Mouse (Mus musculus): ENCODE measurements around the gene Plaa. TPM values are rescaled to one million over a fixed set of nuclear protein-coding genes. Genes with fewer than 3 reads are reported as not detected.

Plaa gene
- polyA plus RNA-seq, 1 experiment from 2014 or later: 58.2 TPM

DNA sequence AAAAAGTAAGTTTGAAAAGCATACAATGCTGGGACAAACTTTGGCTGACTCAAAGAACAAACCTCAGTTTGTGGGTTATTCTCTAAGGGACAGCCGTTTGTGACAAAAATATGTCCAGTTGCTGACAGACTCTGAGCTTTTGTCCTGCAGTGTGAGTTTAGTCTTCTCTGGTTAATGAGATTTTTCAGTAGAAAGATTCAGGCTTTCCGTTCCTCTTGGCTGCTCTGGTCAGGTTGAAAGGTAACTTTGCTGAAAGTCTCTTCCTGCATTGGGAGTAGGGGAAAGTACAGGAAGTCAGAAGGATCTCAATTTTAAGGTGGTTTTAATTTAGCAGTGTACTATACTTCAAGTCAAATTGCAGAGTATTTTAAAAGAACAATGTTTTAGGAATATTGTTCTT is 2.5 kb upstream of the Plaa start:
- H3K27ac ChIP-seq (replicated peaks; ENCODE audit: low read depth, low read length): no peak overlapping the region
- 90% methylated on average over 2 of the region's 2 CpGs for WGBS
- H3K36me3 ChIP-seq (ENCODE audit: control insufficient read depth, insufficient read depth, low read length): no peaks in the 10 kb centered on the region
- no peak overlapping the region for H3K4me3 ChIP-seq (ENCODE audit: low read depth, low read length)
- H3K4me1 ChIP-seq (ENCODE audit: control insufficient read depth, insufficient read depth, low read length): peaks cover 12% of the 10 kb centered on the region; the same call in 1 of the 2 replicates
- ATAC-seq (ENCODE audit: low read depth) (no peak), DNase-seq (ENCODE audit: low spot score) (no peak)
- H3K4me2 ChIP-seq (ENCODE audit: low read depth, low read length): no peak overlapping the region
- H3K9ac ChIP-seq (ENCODE audit: low read depth, low read length): no peak overlapping the region
- no peaks in the 10 kb centered on the region for H3K27me3 ChIP-seq (replicated peaks; ENCODE audit: control insufficient read depth, insufficient read depth, low read length)
- H3K9me3 ChIP-seq (ENCODE audit: control insufficient read depth, low read length): no peaks in the 10 kb centered on the region

DNA sequence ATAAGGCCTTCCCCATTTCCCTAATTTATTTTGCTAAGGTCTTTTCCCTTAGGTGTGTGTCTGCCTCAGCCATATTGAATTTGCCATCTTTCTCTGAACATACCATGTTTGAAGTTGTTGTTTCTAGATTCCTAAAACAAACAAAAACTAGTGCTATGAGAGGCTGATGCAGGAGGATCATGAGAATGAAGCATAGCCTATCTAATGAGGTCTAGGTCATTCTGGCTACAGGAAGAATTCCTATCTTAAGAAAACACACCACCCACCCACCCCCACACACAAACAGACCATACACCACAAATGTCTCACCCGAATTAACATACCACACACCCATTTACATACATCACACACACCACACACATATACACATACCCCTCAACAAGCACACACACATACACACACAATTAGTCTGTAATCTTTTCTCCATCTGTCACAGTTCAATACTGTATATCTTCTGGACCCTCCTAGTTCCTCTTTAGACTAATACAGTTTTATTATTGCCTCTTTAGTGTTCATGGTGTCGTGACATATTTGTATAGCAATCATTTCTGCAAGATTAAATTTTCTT is 1.5 kb upstream of the Plaa start:
- H3K27ac ChIP-seq (replicated peaks; ENCODE audit: low read depth, low read length): no peak overlapping the region
- H3K36me3 ChIP-seq (ENCODE audit: control insufficient read depth, insufficient read depth, low read length): no peaks in the 10 kb centered on the region
- no peak overlapping the region for H3K4me3 ChIP-seq (ENCODE audit: low read depth, low read length)
- no peaks in the 10 kb centered on the region for H3K9me3 ChIP-seq (ENCODE audit: control insufficient read depth, low read length)
- no peaks in the 10 kb centered on the region for H3K27me3 ChIP-seq (replicated peaks; ENCODE audit: control insufficient read depth, insufficient read depth, low read length)
- 90% methylated on average over 2 of the region's 2 CpGs for WGBS
- H3K4me1 ChIP-seq (ENCODE audit: control insufficient read depth, insufficient read depth, low read length): peaks cover 12% of the 10 kb centered on the region; the same call in 1 of the 2 replicates
- ATAC-seq (ENCODE audit: low read depth) (no peak), DNase-seq (ENCODE audit: low spot score) (no peak)
- no peak overlapping the region for H3K9ac ChIP-seq (ENCODE audit: low read depth, low read length)
- no peak overlapping the region for H3K4me2 ChIP-seq (ENCODE audit: low read depth, low read length)

DNA sequence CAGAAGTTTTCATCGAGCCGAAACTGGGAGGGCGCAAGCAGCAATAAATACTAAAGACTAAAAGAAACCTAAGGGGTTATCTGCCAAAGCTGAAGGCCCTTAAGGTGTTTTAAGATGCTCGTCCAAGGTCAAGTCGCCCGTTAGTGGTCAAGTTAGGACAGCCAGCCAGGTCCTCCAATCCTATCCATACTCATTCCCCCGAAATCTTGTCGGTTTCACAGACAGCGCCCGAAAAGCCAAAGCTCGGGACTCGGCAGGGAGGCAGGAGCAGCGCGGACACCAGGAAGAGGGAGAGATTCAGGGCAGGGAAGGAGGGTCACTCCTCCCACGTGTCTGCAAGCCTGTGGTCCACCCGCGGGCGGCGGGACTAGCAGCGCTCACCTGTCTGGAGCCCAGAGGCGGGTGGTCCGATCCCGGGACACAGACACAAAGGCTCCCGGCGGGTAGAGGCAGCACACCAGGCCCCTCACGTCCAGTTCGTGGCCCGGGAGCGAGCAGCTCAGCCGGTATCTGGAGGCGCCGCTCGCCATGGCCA is 481 bp downstream of the Plaa start:
- Histone ChIP-seq H3K27me3 (replicated peaks; ENCODE audit: control insufficient read depth, insufficient read depth, low read length) (no peaks in the 10 kb centered on the region), H3K9ac (ENCODE audit: low read depth, low read length) (peak overlapping the region; percentile 95), H3K4me1 (ENCODE audit: control insufficient read depth, insufficient read depth, low read length) (peaks cover 12% of the 10 kb centered on the region; the same call in 1 of the 2 replicates), H3K4me3 (ENCODE audit: low read depth, low read length) (peak overlapping the region; percentile 88), H3K36me3 (ENCODE audit: control insufficient read depth, insufficient read depth, low read length) (no peaks in the 10 kb centered on the region), H3K4me2 (ENCODE audit: low read depth, low read length) (peak overlapping the region; percentile 76), H3K9me3 (ENCODE audit: control insufficient read depth, low read length) (no peaks in the 10 kb centered on the region), H3K27ac (replicated peaks; ENCODE audit: low read depth, low read length) (peak overlapping the region; percentile 93)
- ATAC-seq (ENCODE audit: low read depth): no peak
- under 1% methylated on average over 19 of the region's 33 CpGs for WGBS
- DNase-seq (ENCODE audit: low spot score): peak; percentile 26

DNA sequence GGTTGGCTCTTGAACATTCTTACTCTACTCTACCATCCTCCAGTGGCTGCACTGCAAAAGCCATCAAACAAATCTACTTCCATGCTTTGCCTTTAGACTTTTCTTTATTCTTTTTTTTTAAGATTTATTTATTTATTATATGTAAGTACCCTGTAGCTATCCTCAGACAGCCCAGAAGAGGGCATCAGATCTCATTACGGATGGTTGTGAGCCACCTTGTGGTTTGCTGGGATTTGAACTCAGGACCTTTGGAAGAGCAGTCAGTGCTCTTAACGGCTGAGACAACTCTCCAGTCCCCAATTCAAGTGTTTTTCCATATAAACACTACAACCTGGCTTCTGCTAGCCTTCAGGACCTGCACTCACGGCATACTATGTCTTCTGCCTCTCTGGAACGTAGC is 1.6 kb downstream of the Plaa start:
- no peak for DNase-seq (ENCODE audit: low spot score)

DNA sequence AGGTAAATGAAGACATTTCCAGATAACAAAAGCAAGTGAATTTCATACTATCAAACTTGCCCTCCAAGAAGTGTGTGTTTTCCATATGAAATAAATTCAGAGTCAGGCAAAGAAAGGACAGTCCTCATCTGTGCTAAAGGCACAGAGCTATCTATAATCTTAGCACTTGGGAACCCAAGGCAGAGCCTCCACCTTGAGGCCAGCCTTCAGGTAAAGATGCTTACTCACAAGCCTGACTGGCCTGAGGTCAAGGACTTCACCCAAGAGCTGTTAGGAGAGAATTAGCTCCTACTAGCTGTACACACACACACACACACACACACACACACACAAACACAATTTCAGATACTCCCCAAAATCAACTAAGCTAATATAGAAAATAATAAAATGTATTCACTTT is 10.3 kb downstream of the Plaa start:
- DNase-seq (ENCODE audit: low spot score) (no peak), ATAC-seq (ENCODE audit: low read depth) (no peak)
- Histone ChIP-seq H3K4me2 (ENCODE audit: low read depth, low read length) (no peak overlapping the region), H3K9ac (ENCODE audit: low read depth, low read length) (no peak overlapping the region), H3K27me3 (replicated peaks; ENCODE audit: control insufficient read depth, insufficient read depth, low read length) (no peaks in the 10 kb centered on the region), H3K27ac (replicated peaks; ENCODE audit: low read depth, low read length) (no peak overlapping the region), H3K9me3 (ENCODE audit: control insufficient read depth, low read length) (no peaks in the 10 kb centered on the region), H3K4me3 (ENCODE audit: low read depth, low read length) (no peak overlapping the region), H3K4me1 (ENCODE audit: control insufficient read depth, insufficient read depth, low read length) (no peaks in the 10 kb centered on the region), H3K36me3 (ENCODE audit: control insufficient read depth, insufficient read depth, low read length) (no peaks in the 10 kb centered on the region)

More for the DNA sequence above, 1.6 kb downstream of the Plaa start:
- WGBS: 83% methylated on average over 4 of the region's 4 CpGs
- Histone ChIP-seq H3K27ac (replicated peaks; ENCODE audit: low read depth, low read length) (no peak overlapping the region), H3K36me3 (ENCODE audit: control insufficient read depth, insufficient read depth, low read length) (no peaks in the 10 kb centered on the region), H3K4me2 (ENCODE audit: low read depth, low read length) (peak overlapping the region; percentile 76; the same call in 1 of the 2 replicates), H3K4me3 (ENCODE audit: low read depth, low read length) (peak overlapping the region; percentile 88; the same call in 1 of the 2 replicates), H3K9me3 (ENCODE audit: control insufficient read depth, low read length) (no peaks in the 10 kb centered on the region), H3K27me3 (replicated peaks; ENCODE audit: control insufficient read depth, insufficient read depth, low read length) (no peaks in the 10 kb centered on the region), H3K4me1 (ENCODE audit: control insufficient read depth, insufficient read depth, low read length) (peaks cover 12% of the 10 kb centered on the region; the same call in 1 of the 2 replicates), H3K9ac (ENCODE audit: low read depth, low read length) (no peak overlapping the region)
- ATAC-seq (ENCODE audit: low read depth): no peak

DNA sequence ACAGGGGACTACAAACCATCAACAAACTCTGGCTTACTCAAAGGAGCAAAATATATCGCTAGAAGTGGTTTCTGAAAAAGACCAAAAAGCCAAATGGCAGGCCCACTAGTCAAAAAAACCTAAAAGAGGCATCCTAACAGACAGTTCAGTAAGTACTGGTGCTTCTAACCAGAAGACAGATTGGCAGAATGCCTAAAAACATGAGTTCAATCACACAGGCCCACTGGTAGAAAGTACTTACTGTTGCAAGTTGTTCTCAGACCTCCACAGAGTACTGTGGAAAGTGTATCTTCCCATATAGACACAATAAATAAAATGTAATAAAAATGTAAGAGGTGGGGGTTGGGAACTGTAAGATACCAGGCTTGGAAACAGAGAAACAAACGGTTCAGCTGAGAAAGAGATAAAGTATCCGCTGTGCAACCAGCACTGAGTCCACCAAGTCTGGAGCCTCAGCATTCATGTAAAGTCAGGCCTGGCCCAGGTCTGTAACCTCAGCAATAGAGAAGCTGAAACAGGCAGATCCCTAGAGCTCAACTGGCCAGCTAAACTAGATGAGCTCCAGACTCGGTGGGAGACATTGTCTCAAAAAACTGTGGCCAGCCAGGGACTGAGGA is 11.2 kb downstream of the Plaa start:
- no peaks in the 10 kb centered on the region for H3K27me3 ChIP-seq (replicated peaks; ENCODE audit: control insufficient read depth, insufficient read depth, low read length)
- no peaks in the 10 kb centered on the region for H3K4me1 ChIP-seq (ENCODE audit: control insufficient read depth, insufficient read depth, low read length)
- ATAC-seq (ENCODE audit: low read depth) (no peak), DNase-seq (ENCODE audit: low spot score) (no peak)
- no peaks in the 10 kb centered on the region for H3K36me3 ChIP-seq (ENCODE audit: control insufficient read depth, insufficient read depth, low read length)
- no peak overlapping the region for H3K27ac ChIP-seq (replicated peaks; ENCODE audit: low read depth, low read length)
- 83% methylated on average over 4 of the region's 4 CpGs for WGBS
- no peak overlapping the region for H3K4me2 ChIP-seq (ENCODE audit: low read depth, low read length)
- no peak overlapping the region for H3K4me3 ChIP-seq (ENCODE audit: low read depth, low read length)
- H3K9ac ChIP-seq (ENCODE audit: low read depth, low read length): no peak overlapping the region
- no peaks in the 10 kb centered on the region for H3K9me3 ChIP-seq (ENCODE audit: control insufficient read depth, low read length)

DNA sequence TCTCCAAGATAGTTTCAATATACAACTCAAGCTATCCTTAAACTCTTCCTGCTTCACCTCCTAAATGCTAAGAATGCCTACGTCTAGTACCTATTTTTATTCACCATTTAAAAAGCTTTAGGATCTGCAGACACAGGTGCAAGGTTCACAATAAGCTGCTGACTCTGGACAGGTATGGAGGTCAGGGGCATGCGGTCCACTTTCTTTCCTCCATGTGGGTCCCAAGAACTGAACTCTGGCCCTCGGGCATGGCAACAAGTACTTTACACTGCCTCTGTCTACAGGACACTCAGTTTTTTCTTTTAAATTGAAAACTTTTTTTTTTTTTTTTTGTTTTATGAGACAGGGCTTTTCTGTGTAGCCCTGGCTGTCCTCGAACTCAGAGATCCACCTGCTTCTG is 30.4 kb downstream of the Plaa start:
- H3K9me3 ChIP-seq (ENCODE audit: control insufficient read depth, low read length): no peaks in the 10 kb centered on the region
- WGBS: 94% methylated on average over 4 of the region's 4 CpGs

DNA sequence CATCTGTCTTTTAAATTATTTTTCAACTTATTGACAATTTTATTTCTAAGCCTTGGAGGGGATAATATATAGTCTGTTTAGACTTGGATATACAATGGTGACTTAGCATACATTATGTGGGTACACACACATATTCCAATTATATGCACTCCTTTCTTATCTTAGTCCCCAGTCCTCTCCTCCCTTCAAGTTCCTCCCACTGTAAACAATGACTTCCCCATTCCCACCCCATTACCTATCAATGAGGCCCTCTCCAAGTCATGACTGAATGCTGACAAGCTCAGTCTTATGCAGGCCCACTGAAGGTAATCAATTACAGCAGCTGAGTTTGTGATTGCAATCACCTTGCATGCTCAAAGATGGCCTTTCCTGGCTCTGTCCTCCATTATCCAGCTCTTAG is 38.7 kb downstream of the Plaa start:
- no peaks in the 10 kb centered on the region for H3K27me3 ChIP-seq (replicated peaks; ENCODE audit: control insufficient read depth, insufficient read depth, low read length)
- no peak overlapping the region for H3K27ac ChIP-seq (replicated peaks; ENCODE audit: low read depth, low read length)
- peaks cover 8% of the 10 kb centered on the region for H3K36me3 ChIP-seq (ENCODE audit: control insufficient read depth, insufficient read depth, low read length)
- no peaks in the 10 kb centered on the region for H3K9me3 ChIP-seq (ENCODE audit: control insufficient read depth, low read length)
- H3K4me2 ChIP-seq (ENCODE audit: low read depth, low read length): no peak overlapping the region
- DNase-seq (ENCODE audit: low spot score): no peak
- H3K4me1 ChIP-seq (ENCODE audit: control insufficient read depth, insufficient read depth, low read length): no peaks in the 10 kb centered on the region
- no peak overlapping the region for H3K9ac ChIP-seq (ENCODE audit: low read depth, low read length)
- ATAC-seq (ENCODE audit: low read depth): no peak
- H3K4me3 ChIP-seq (ENCODE audit: low read depth, low read length): no peak overlapping the region

More for the DNA sequence above, 30.4 kb downstream of the Plaa start:
- ATAC-seq (ENCODE audit: low read depth) (no peak), DNase-seq (ENCODE audit: low spot score) (no peak)
- H3K4me3 ChIP-seq (ENCODE audit: low read depth, low read length): no peak overlapping the region
- H3K27me3 ChIP-seq (replicated peaks; ENCODE audit: control insufficient read depth, insufficient read depth, low read length): no peaks in the 10 kb centered on the region
- no peak overlapping the region for H3K27ac ChIP-seq (replicated peaks; ENCODE audit: low read depth, low read length)
- H3K9ac ChIP-seq (ENCODE audit: low read depth, low read length): no peak overlapping the region
- H3K36me3 ChIP-seq (ENCODE audit: control insufficient read depth, insufficient read depth, low read length): peaks cover 48% of the 10 kb centered on the region
- no peaks in the 10 kb centered on the region for H3K4me1 ChIP-seq (ENCODE audit: control insufficient read depth, insufficient read depth, low read length)
- no peak overlapping the region for H3K4me2 ChIP-seq (ENCODE audit: low read depth, low read length)
